Mouse (Mus musculus) leukemia stem cell, adult 10-12 weeks (primary cell): ENCODE measurements around the gene Esp31. TPM values are rescaled to one million over a fixed set of nuclear protein-coding genes. Genes with fewer than 3 reads are reported as not detected.

Experiments used
- polyA plus RNA-seq: library from polyadenylated mRNA; stranded (reverse); fragments of >175 nt; gene quantifications from 2 replicates; pipeline ENCODE4 v1.2.3, GENCODE M21; 2012; ENCODE audit warnings: low replicate concordance

Gene Esp31
- polyA plus RNA-seq, result not detected in 2 replicates

DNA sequence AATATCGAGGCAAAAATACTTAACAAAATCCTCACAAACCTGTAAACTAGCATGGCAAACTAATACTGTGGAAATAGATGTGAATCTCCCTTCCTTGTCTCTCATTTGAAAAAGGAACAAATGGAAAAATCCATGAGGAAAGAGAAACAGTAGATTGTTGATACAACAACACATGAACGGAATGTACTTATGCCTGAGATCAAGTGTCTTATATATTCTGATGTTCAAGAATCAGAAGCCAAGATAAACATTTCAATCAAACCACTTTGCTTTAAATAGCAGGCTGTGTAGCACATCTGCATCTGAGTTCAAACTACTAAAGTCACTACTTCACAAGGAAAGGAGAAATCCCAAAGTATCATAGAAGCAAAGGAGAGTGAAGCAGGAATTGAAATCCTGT lies at the start of gene Esp31:
TSS of gene Esp31 (plus strand) at position 301 of the 400 bp plus-strand sequence.

Other genes starting within 250 kb of the Esp31 start
- gene Esp36, start 219.3 kb upstream of the Esp31 start, polyA plus RNA-seq, result not detected in 2 replicates
- not detected in 2 replicates for gene Esp34, start 85.3 kb upstream of the Esp31 start, polyA plus RNA-seq